ENCODE assay signal across 8 mouse cellular contexts in the genomic region with DNA sequence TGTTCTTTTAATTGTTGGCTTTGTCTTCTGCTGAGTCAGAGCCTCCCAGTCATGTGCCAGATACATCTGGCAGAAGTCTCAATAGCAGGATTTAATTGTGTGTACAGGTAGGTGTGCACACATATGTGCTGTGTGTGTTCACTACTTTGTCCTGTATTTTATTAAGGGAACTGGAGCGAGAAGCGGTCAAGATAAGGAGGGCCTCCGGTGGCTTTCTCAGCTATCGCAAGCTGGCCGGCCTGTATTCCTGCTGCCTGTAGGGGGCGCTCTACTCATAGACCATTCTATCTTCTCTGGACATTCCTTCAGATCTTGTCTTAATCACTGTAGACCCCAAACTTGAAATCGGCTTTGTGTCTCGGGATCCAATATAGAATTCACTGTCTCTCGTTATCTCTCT. TPM values are rescaled to one million over a fixed set of nuclear protein-coding genes. Genes with fewer than 3 reads are reported as not detected.
DNase-seq lines count a peak whose midpoint lies in the region; ATAC-seq and TF ChIP-seq lines count a peak whose summit lies in the region.

No protein-coding gene starts in this region.

- TF ChIP-seq EP300 in liver, embryonic 14.5 days (IDR thresholded peaks at IDR 0.05; ENCODE audit: low read depth) = no peak

- no peak overlapping the region for H3K4me3 ChIP-seq in ES-E14 (ENCODE audit: insufficient read depth in 1 of 2, low read depth in 1 of 2, low read length in 2 of 2, poor library complexity in 1 of 2, severe bottlenecking in 1 of 2)
- H3K4me3 ChIP-seq in liver, embryonic 14.5 days (ENCODE audit: insufficient read depth in 1 of 2, low read depth in 2 of 2, low read length in 2 of 2) = no peak overlapping the region

- no peaks in the 10 kb centered on the region for H3K4me1 ChIP-seq in ES-E14 (ENCODE audit: control insufficient read depth in 2 of 2, insufficient read depth in 2 of 2, low read length in 2 of 2, poor library complexity in 1 of 2)
- peaks cover 0 to 4% of the 10 kb centered on the region in 2 experiments; a peak in 1 of 4 replicates for H3K4me1 ChIP-seq in liver, embryonic 14.5 days (replicated peaks; ENCODE audit: control insufficient read depth in 2 of 2, insufficient read depth in 2 of 2, low read length in 1 of 2)

- no peaks in the 10 kb centered on the region for H3K36me3 ChIP-seq in ES-E14 (ENCODE audit: control insufficient read depth, insufficient read depth, low read length, poor library complexity, severe bottlenecking)
- no peaks in the 10 kb centered on the region for H3K36me3 ChIP-seq in liver, embryonic 14.5 days (replicated peaks; ENCODE audit: control insufficient read depth, insufficient read depth, low read depth)

- H3K27ac ChIP-seq in ES-E14 (ENCODE audit: insufficient read depth, low read depth, low read length, poor library complexity, severe bottlenecking) = no peak overlapping the region
- H3K27ac ChIP-seq in liver, embryonic 14.5 days = no peak overlapping the region

- H3K9ac ChIP-seq in ES-E14 (ENCODE audit: insufficient read depth, low read depth, low read length, poor library complexity, severe bottlenecking) = no peak overlapping the region
- no peak overlapping the region for H3K9ac ChIP-seq in liver, embryonic 14.5 days (replicated peaks)

- WGBS in liver, embryonic 14.5 days (ENCODE audit: insufficient replicate concordance) = 6% methylated on average over 9 of the region's 9 CpGs

- no peaks in the 10 kb centered on the region for H3K9me3 ChIP-seq in ES-E14 (ENCODE audit: control insufficient read depth, insufficient read depth, low read depth, low read length)
- no peaks in the 10 kb centered on the region for H3K9me3 ChIP-seq in liver, embryonic 14.5 days (ENCODE audit: control insufficient read depth, low read length)

- in situ Hi-C loops in ES-E14 (cut with MboI; ENCODE audit: low sequenced_read_pairs in 2 of 2, unreplicated experiment in 2 of 2) = no loop called here

- TF ChIP-seq CTCF in liver, embryonic 14.5 days (IDR thresholded peaks at IDR 0.05; ENCODE audit: low read depth) = peak; percentile 80

- H3K27me3 ChIP-seq in liver, embryonic 14.5 days (ENCODE audit: control insufficient read depth, insufficient read depth, low read length) = peaks cover 35% of the 10 kb centered on the region

- ATAC-seq in cerebellum, adult (ENCODE audit: insufficient number of reproducible peaks, low FRiP score, low TSS enrichment) = peak; percentile 23; the same call in 1 of the 2 replicates
- no peak for ATAC-seq in liver, embryonic 14.5 days (ENCODE audit: insufficient read depth)

- no peak overlapping the region for H3K4me2 ChIP-seq in liver, embryonic 14.5 days (ENCODE audit: low read depth)

- DNase-seq in 3134 (ENCODE audit: extremely low read depth, insufficient read length, low spot score) (peak; percentile 24), ES-E14 (ENCODE audit: low read depth, low spot score) (peak; percentile 72)
- peak; percentile 66 to 80 for DNase-seq in frontal cortex, postnatal 36 days (ENCODE audit: low spot score in 2 of 2)
- DNase-seq in kidney, postnatal 10 days = peak; percentile 89
- DNase-seq in liver, embryonic 14.5 days (ENCODE audit: low read depth in 3 of 3, low spot score in 3 of 3) = peak; percentile 39 to 43 (median 42)
- peak; percentile 84 for DNase-seq in retina, postnatal 1 day
- DNase-seq in thymus, postnatal 36 days = peak; percentile 34 to 46

TF ChIP-seq in ES-E14, 5 proteins besides CTCF, POLR2A, EP300 and RAD21:
- no peak for TF ChIP-seq HCFC1 (IDR thresholded peaks at IDR 0.05; ENCODE audit: borderline replicate concordance, insufficient read depth, low read length)
- no peak for TF ChIP-seq CHD2 (IDR thresholded peaks at IDR 0.05; ENCODE audit: low read depth, low read length)
- no peak for TF ChIP-seq ZNF384 (IDR thresholded peaks at IDR 0.05; ENCODE audit: low read depth, low read length)
- TF ChIP-seq ZC3H11A (IDR thresholded peaks at IDR 0.05; ENCODE audit: borderline replicate concordance, low read depth, low read length) = no peak
- no peak for TF ChIP-seq MAFK (IDR thresholded peaks at IDR 0.05; ENCODE audit: insufficient read depth, low read depth, low read length)

RNA-seq across cellular contexts. Expression of a gene that starts 1.2 kb away (rescaled TPM):
- total RNA-seq in ES-E14 (2012; rRNA removed) = 2.3 and 3.0 TPM in 2 replicates
- 2.2 and 3.1 TPM in 2 replicates for polyA plus RNA-seq in liver, embryonic 14.5 days (2012; rRNA removed)
- 2.1 and 2.7 TPM in 2 replicates for polyA plus RNA-seq in liver, embryonic 14.5 days (2014; fragmentation: Nextera tagmentation; extraction: Ambion mirVana)

RNA-seq across cellular contexts. Expression of a gene that starts 4.3 kb away (rescaled TPM):
- 0.67 and 0.69 TPM in 2 replicates for total RNA-seq in ES-E14 (2012; rRNA removed)
- 2.3 and 3.1 TPM in 2 replicates for polyA plus RNA-seq in liver, embryonic 14.5 days (2012; rRNA removed)
- polyA plus RNA-seq in liver, embryonic 14.5 days (2014; fragmentation: Nextera tagmentation; extraction: Ambion mirVana) = 5.8 and 5.9 TPM in 2 replicates

Comparison
In these comparisons a context has a peak if more than half of its experiments do, and no peak if none do; other contexts are left out.
1. DNase-seq: peak in every context shown above with its lines; median percentile 89 in kidney, postnatal 10 days; 84 in retina, postnatal 1 day; 73 in frontal cortex, postnatal 36 days; 72 in ES-E14; 42 in liver, embryonic 14.5 days; 40 in thymus, postnatal 36 days; 24 in 3134.